Mouse (Mus musculus) E14TG2a.4 (cell line): ENCODE results near the gene Barhl2.

Source experiments
- H3K27me3 ChIP-seq: 2 replicates; pipeline ENCODE4 v1.6.1; 2014; ENCODE audit warnings: low read length, control low read depth; ENCODE audit not compliant: insufficient read depth
- H3K36me3 ChIP-seq: 2 replicates; pipeline ENCODE4 v1.6.1; 2014; ENCODE audit warnings: low read length, control low read depth; ENCODE audit not compliant: insufficient read depth
- H3K4me1 ChIP-seq: replicated peaks from 2 replicates; pipeline ENCODE4 v1.6.1; 2014; ENCODE audit warnings: low read depth, low read length, control low read depth
- H3K4me3 ChIP-seq: replicated peaks from 2 replicates; pipeline ENCODE4 v1.5.1; 2014; ENCODE audit warnings: mild to moderate bottlenecking, low read length
- H3K9me3 ChIP-seq: 2 replicates; pipeline ENCODE4 v1.6.1; 2014; ENCODE audit warnings: low read length, control low read depth
- CTCF ChIP-seq: conservative IDR thresholded peaks from 2 replicates; pipeline ENCODE4 v1.5.1; 2014; ENCODE audit warnings: low read length
- NANOG ChIP-seq: IDR thresholded peaks from 2 replicates; pipeline ENCODE4 v1.6.1; 2014; ENCODE audit warnings: borderline replicate concordance, low read length, mixed read lengths
- POU5F1 ChIP-seq: IDR thresholded peaks from 2 replicates; pipeline ENCODE4 v1.6.1; 2014; ENCODE audit warnings: low read length, borderline replicate concordance

Gene Barhl2

GRCm38 (mm10) chr5:106445681-106446080, 12.3 kb downstream of the Barhl2 start:
- H3K36me3 ChIP-seq: no peaks in the 10 kb centered on the region
- no peak overlapping the region for H3K4me3 ChIP-seq
- peaks cover 55% of the 10 kb centered on the region for H3K27me3 ChIP-seq
- H3K4me1 ChIP-seq: peaks cover 9% of the 10 kb centered on the region
- no peaks in the 10 kb centered on the region for H3K9me3 ChIP-seq
- no peak for TF ChIP-seq POU5F1
- TF ChIP-seq CTCF: no peak
- no peak for TF ChIP-seq NANOG

GRCm38 (mm10) chr5:106438916-106439315, 19.1 kb downstream of the Barhl2 start:
- no peak for TF ChIP-seq CTCF
- TF ChIP-seq POU5F1: no peak
- no peak for TF ChIP-seq NANOG
- Histone ChIP-seq H3K9me3 (no peaks in the 10 kb centered on the region), H3K27me3 (0 out of 2 replicates have a peak, but pooled peaks cover 6% of the 10 kb centered on the region), H3K4me1 (no peaks in the 10 kb centered on the region), H3K4me3 (no peak overlapping the region), H3K36me3 (no peaks in the 10 kb centered on the region)

GRCm38 (mm10) chr5:106426069-106426468, 31.9 kb downstream of the Barhl2 start:
- Histone ChIP-seq H3K27me3 (peaks cover 34% of the 10 kb centered on the region), H3K4me3 (no peak overlapping the region), H3K9me3 (no peaks in the 10 kb centered on the region), H3K36me3 (no peaks in the 10 kb centered on the region), H3K4me1 (peaks cover 3% of the 10 kb centered on the region; the same call in 1 of the 2 replicates)
- TF ChIP-seq NANOG: no peak
- TF ChIP-seq CTCF: peak; percentile 20

- Histone ChIP-seq H3K4me3 (no peak overlapping the region), H3K27me3 (peaks cover 22% of the 10 kb centered on the region), H3K36me3 (no peaks in the 10 kb centered on the region), H3K4me1 (peaks cover 4% of the 10 kb centered on the region), H3K9me3 (peaks cover 4% of the 10 kb centered on the region; the same call in 1 of the 2 replicates)
- no peak for TF ChIP-seq POU5F1
- TF ChIP-seq NANOG: no peak
- no peak for TF ChIP-seq CTCF
These were observed 37.1 kb downstream of the Barhl2 start for GRCm38 (mm10) chr5:106420871-106421270.

GRCm38 (mm10) chr5:106420370-106420769, 37.6 kb downstream of the Barhl2 start:
- TF ChIP-seq NANOG (no peak), POU5F1 (no peak), CTCF (no peak)
- Histone ChIP-seq H3K27me3 (peaks cover 25% of the 10 kb centered on the region), H3K9me3 (peaks cover 4% of the 10 kb centered on the region; the same call in 1 of the 2 replicates), H3K4me1 (peaks cover 4% of the 10 kb centered on the region), H3K4me3 (no peak overlapping the region), H3K36me3 (no peaks in the 10 kb centered on the region)

GRCm38 (mm10) chr5:106417210-106417609, 40.8 kb downstream of the Barhl2 start:
- Histone ChIP-seq H3K36me3 (no peaks in the 10 kb centered on the region), H3K4me1 (peaks cover 4% of the 10 kb centered on the region), H3K4me3 (no peak overlapping the region), H3K27me3 (peaks cover 16% of the 10 kb centered on the region), H3K9me3 (peaks cover 4% of the 10 kb centered on the region; the same call in 1 of the 2 replicates)
- peak; percentile 67 for TF ChIP-seq CTCF
- no peak for TF ChIP-seq POU5F1

- no peaks in the 10 kb centered on the region for H3K36me3 ChIP-seq
- H3K4me1 ChIP-seq: peaks cover 4% of the 10 kb centered on the region
- TF ChIP-seq NANOG (no peak), CTCF (no peak), POU5F1 (no peak)
- H3K27me3 ChIP-seq: peaks cover 12% of the 10 kb centered on the region
- peaks cover 4% of the 10 kb centered on the region; the same call in 1 of the 2 replicates for H3K9me3 ChIP-seq
- H3K4me3 ChIP-seq: no peak overlapping the region
These were observed 41.4 kb downstream of the Barhl2 start for GRCm38 (mm10) chr5:106416550-106416949.

GRCm38 (mm10) chr5:106415734-106416133, 42.2 kb downstream of the Barhl2 start:
- Histone ChIP-seq H3K36me3 (no peaks in the 10 kb centered on the region), H3K9me3 (peaks cover 4% of the 10 kb centered on the region; the same call in 1 of the 2 replicates), H3K27me3 (peaks cover 12% of the 10 kb centered on the region), H3K4me3 (no peak overlapping the region), H3K4me1 (peaks cover 4% of the 10 kb centered on the region)
- no peak for TF ChIP-seq CTCF
- no peak for TF ChIP-seq NANOG
- no peak for TF ChIP-seq POU5F1

GRCm38 (mm10) chr5:106402761-106403160, 55.2 kb downstream of the Barhl2 start:
- Histone ChIP-seq H3K27me3 (no peaks in the 10 kb centered on the region), H3K4me1 (no peaks in the 10 kb centered on the region), H3K9me3 (no peaks in the 10 kb centered on the region), H3K4me3 (no peak overlapping the region), H3K36me3 (no peaks in the 10 kb centered on the region)
- TF ChIP-seq CTCF (no peak), NANOG (no peak), POU5F1 (no peak)
